Mouse (Mus musculus): ENCODE measurements at regions not wholly inside any gene's neighbourhood (a gene's known extent, or its start where the extent isn't known, plus 50 kb on each side); places are given as distances from the start of the nearest gene placed in this dataset.
"Not testable (repeated sequence)": the region's sequence is repeated elsewhere in the genome, so short reads cannot be mapped to it uniquely, and the experiment has no call there.

- DNase-seq (ENCODE audit: low spot score in 2 of 2) = no peak
Observed at GRCm38 (mm10) chr1:165017793-165018192, 82.5 kb upstream of the Xcl1 start.

- DNase-seq (ENCODE audit: low spot score in 2 of 2) = no peak
Observed at GRCm38 (mm10) chr1:165014328-165014727, 79.0 kb upstream of the Xcl1 start.

DNA sequence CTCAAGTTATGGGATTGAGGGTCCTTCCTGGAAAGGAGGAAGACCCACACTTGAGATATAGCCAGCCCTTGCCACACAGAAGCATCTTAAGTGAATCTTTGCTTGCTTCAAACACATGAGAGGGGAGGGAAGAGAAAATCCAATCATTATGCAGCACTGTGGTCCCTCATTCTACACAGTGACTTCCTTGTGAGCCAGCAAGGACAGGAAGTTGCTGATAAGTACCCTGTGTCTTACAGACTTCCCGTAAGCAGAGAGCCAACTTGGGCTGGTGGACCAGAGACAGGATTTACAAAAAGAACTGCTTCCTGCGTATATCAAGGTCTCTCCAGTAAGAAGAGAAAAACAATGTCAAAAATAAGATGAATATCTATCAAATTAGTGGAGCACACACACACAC is 78.1 kb upstream of the Xcl1 start:
- no peak for DNase-seq (ENCODE audit: low spot score in 2 of 2)

DNA sequence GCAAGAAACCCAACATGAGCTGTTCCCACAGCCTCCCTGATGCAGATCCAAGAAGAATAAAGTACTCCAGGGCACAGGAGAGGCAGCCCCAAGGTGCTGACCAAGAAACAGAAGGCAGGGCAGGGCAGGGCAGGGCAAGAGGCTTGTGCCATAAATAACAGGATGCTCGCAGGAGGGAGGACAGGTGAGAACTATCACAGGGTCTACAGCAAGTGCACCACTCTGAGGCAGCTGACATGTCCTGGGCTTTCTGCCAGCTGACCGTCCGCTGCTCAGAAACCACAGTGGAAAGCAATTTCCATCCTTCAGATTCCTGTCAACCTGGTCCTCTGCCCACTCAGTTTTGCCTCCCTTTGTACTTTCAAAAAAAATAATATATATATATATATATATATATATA is 77.0 kb upstream of the Xcl1 start:
- no peak for DNase-seq (ENCODE audit: low spot score in 2 of 2)

DNA sequence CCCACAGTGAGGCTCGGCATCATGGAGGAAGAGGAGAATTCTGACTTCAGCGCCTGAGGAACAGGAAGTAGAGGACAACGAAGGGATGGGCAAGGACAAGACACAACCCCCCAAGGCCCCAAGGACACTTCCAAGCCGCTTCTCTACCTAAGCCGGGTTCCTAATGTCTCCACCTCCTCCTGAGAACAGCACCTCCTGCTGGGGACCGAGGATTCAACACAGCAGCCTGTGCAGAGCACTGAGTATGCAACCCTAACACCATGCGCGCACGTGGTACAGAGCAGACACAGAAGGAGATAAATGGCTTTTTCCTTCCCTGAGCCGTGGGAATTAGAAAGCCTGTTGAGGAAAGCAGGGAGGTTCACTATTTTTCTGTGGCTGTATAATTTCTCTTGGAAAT is 64.2 kb upstream of the Xcl1 start:
- no peak for DNase-seq (ENCODE audit: low spot score in 2 of 2)

- DNase-seq (ENCODE audit: low spot score in 2 of 2) = no peak
Observed at GRCm38 (mm10) chr1:164998621-164999020, 63.3 kb upstream of the Xcl1 start.

GRCm38 (mm10) chr1:164997660-164998059 is 62.3 kb upstream of the Xcl1 start:
- no peak for DNase-seq (ENCODE audit: low spot score in 2 of 2)

DNA sequence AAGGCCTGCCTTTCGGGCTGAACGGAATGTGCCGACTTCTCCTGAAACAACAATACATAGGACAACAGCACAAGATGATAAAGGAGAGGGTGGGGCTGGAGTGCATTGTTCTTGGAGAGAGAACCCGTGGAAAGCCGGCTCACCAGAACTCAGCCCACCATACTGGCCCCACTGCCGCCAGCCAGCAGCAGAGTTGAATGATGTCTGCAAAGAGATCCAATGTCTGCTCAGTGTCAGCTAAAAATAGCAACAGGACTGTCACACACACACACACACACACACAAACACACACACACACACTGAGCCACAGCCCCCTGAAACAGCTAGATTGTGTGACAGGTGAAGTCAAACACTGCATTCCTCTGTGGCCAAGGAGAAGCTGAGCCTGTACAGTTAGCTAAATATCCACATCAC is 58.9 kb upstream of the Xcl1 start:
- DNase-seq (ENCODE audit: low spot score in 2 of 2) = no peak

- not testable (repeated sequence) for DNase-seq (ENCODE audit: low spot score in 2 of 2)
Observed at GRCm38 (mm10) chr1:164993175-164993875, 58.0 kb upstream of the Xcl1 start.

DNA sequence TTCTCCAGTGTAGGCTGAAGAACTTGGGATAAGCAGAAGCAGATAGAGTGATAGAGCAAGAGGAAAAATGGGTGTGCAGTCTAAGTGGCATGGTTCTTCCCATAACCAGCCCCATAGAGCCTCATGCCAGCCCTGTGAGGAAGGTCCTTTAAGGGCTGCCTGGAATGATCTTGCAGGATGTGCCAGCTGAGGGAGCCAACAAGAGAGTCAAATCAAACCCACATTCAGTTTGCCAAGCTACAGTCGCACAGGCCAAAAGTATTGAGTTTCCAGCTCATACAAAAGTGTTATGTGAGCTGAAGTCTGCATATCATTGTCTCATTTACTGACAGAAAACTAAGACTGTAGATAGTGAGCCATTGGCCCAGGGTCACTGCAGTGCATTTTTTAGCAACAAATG is 53.7 kb upstream of the Xcl1 start:
- no peak for DNase-seq (ENCODE audit: low spot score in 2 of 2)

- DNase-seq (ENCODE audit: low spot score in 2 of 2) = no peak
Observed at GRCm38 (mm10) chr1:164988191-164988590, 52.9 kb upstream of the Xcl1 start.

DNA sequence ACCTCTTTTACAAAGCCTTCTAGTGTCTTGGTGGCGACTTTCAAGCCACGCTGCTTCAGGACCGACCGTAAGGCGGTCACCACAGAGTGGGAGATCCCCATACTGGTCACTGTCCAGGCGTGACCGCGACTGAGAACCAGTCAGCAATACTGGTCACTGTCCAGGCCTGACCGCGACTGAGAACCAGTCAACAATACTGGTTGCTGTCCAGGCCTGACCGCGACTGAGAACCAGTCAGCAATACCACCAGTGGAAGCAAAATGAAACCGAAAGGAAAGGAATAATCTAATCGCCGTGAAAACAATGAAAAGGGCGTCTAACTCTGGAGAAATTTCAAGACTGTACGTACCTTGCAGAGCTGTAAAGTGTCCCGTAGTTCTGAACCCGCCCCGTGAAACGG is 50.2 kb upstream of the Xcl1 start:
- not testable (repeated sequence) for DNase-seq (ENCODE audit: low spot score in 2 of 2)
